8 mouse cellular contexts compared by ENCODE assay signal in the genomic region with DNA sequence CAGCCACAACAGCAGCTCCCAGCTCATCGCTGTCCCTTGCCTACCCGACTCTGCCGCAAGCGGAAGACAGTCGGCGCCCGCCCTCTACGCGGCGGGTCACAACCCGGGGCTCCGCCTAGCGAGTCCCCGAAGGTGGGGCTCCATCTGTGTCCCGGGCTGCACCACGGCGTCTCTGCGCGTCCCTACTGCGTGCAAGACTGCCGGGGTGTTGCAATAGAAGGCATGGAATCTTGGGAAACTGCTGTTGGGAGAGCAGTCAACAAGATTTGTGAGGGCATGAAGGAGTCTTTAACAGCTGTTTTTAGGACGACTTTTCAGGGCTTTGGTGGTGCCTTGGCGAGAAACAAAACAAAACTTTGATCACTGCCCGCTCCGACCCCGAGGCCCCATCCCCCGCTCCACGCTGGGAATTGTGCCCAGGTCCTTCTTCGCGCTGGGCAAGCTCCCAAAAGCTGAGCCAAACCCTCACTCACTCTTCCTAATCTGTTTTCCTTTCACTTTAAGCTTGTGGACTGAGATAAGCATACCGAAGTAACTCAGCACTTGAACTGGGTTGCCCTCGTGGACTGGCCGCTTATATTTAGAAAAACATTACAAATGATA. TPM values are rescaled to one million over a fixed set of nuclear protein-coding genes. Genes with fewer than 3 reads are reported as not detected.
A peak's percentile ranks its signal among the peaks of the same experiment; 100 is the strongest.
DNase-seq lines count a peak whose midpoint lies in the region; ATAC-seq and TF ChIP-seq lines count a peak whose summit lies in the region.

TSS of gene Dhrs7 (minus strand) at position 175 of the 603 bp plus-strand sequence.

- peak within 1 kb of the TSS; percentile 36 for H3K9ac ChIP-seq in ES-E14 (ENCODE audit: insufficient read depth, low read depth, low read length, poor library complexity, severe bottlenecking)
- H3K9ac ChIP-seq in forebrain, embryonic 16.5 days (replicated peaks; ENCODE audit: low read depth, low read length) = peak within 1 kb of the TSS; percentile 62
- peak within 1 kb of the TSS; percentile 67 for H3K9ac ChIP-seq in neural tube, embryonic 14.5 days (replicated peaks; ENCODE audit: low read depth, low read length)

- H3K27me3 ChIP-seq in forebrain, embryonic 16.5 days (replicated peaks; ENCODE audit: control insufficient read depth, insufficient read depth, low read length) = no peaks in the 10 kb centered on the region
- H3K27me3 ChIP-seq in neural tube, embryonic 14.5 days (ENCODE audit: control insufficient read depth, insufficient read depth, low read length) = no peaks in the 10 kb centered on the region

- ATAC-seq in forebrain, embryonic 16.5 days = peak; percentile 94
- peak; percentile 93 for ATAC-seq in neural tube, embryonic 14.5 days (ENCODE audit: low read depth)

- no peak within 1 kb of the TSS for H3K27ac ChIP-seq in ES-E14 (ENCODE audit: insufficient read depth, low read depth, low read length, poor library complexity, severe bottlenecking)
- H3K27ac ChIP-seq in forebrain, embryonic 16.5 days (ENCODE audit: low read length) = no peak within 1 kb of the TSS
- peak within 1 kb of the TSS; percentile 17; the same call in 1 of the 2 replicates for H3K27ac ChIP-seq in neural tube, embryonic 14.5 days (ENCODE audit: low read depth, low read length)

- WGBS in forebrain, embryonic 16.5 days = 1% methylated on average over 33 of the region's 33 CpGs
- WGBS in neural tube, embryonic 14.5 days = 2% methylated on average over 33 of the region's 33 CpGs

- intact Hi-C loops in heart, postnatal 25 days (cut with DNase I) = loop anchor here (5.0 kb wide), 2 partner anchors 97 to 128 kb away; partner anchors contain the start of gene Pcnx4

- in situ Hi-C loops in ES-E14 (cut with MboI; ENCODE audit: low sequenced_read_pairs in 2 of 2, unreplicated experiment in 2 of 2) = loop anchor here in 1 of 2 experiments (25.0 kb wide), 1 partner anchor 203 kb away; no protein-coding TSS in a partner anchor

- peak within 1 kb of the TSS; percentile 77 for H3K4me2 ChIP-seq in forebrain, embryonic 16.5 days (ENCODE audit: low read length)
- H3K4me2 ChIP-seq in neural tube, embryonic 14.5 days (ENCODE audit: low read depth, low read length) = peak within 1 kb of the TSS; percentile 94

- no peaks in the 10 kb centered on the region for H3K9me3 ChIP-seq in ES-E14 (ENCODE audit: control insufficient read depth, insufficient read depth, low read depth, low read length)
- H3K9me3 ChIP-seq in forebrain, embryonic 16.5 days (ENCODE audit: control insufficient read depth, low read length) = no peaks in the 10 kb centered on the region
- H3K9me3 ChIP-seq in neural tube, embryonic 14.5 days (ENCODE audit: control insufficient read depth, low read length) = no peaks in the 10 kb centered on the region

- H3K36me3 ChIP-seq in ES-E14 (ENCODE audit: control insufficient read depth, insufficient read depth, low read length, poor library complexity, severe bottlenecking) = no peaks in the 10 kb centered on the region
- H3K36me3 ChIP-seq in forebrain, embryonic 16.5 days (ENCODE audit: control insufficient read depth, insufficient read depth) = no peaks in the 10 kb centered on the region
- H3K36me3 ChIP-seq in neural tube, embryonic 14.5 days (ENCODE audit: control insufficient read depth, insufficient read depth, low read length) = no peaks in the 10 kb centered on the region

- peak; percentile 58 for DNase-seq in ES-E14 (ENCODE audit: low read depth, low spot score)
- peak; percentile 87 to 88 for DNase-seq in cerebellum, adult 18-20 months
- peak; percentile 91 for DNase-seq in heart, postnatal 25 days (ENCODE audit: low spot score)
- peak; percentile 67 to 77 for DNase-seq in layer of hippocampus, adult 18-20 months (ENCODE audit: low spot score in 2 of 2)
- peak; percentile 92 to 95 for DNase-seq in lung, adult 18-20 months
- DNase-seq in testis, postnatal 10 days (ENCODE audit: low spot score) = peak; percentile 91

- peak within 1 kb of the TSS; percentile 52 to 66 for H3K4me3 ChIP-seq in ES-E14 (ENCODE audit: insufficient read depth in 1 of 2, low read depth in 1 of 2, low read length in 2 of 2, poor library complexity in 1 of 2, severe bottlenecking in 1 of 2)
- H3K4me3 ChIP-seq in forebrain, embryonic 16.5 days (replicated peaks; ENCODE audit: low read length) = peak within 1 kb of the TSS; percentile 58
- H3K4me3 ChIP-seq in neural tube, embryonic 14.5 days (ENCODE audit: low read depth, low read length) = peak within 1 kb of the TSS; percentile 49

- peaks cover 0 to 5% of the 10 kb centered on the region in 2 experiments; a peak in 1 of 4 replicates for H3K4me1 ChIP-seq in ES-E14 (ENCODE audit: control insufficient read depth in 2 of 2, insufficient read depth in 2 of 2, low read length in 2 of 2, poor library complexity in 1 of 2)
- H3K4me1 ChIP-seq in forebrain, embryonic 16.5 days (replicated peaks; ENCODE audit: control insufficient read depth, insufficient read depth, low read length) = peaks cover 13% of the 10 kb centered on the region
- peaks cover 4% of the 10 kb centered on the region; the same call in 1 of the 2 replicates for H3K4me1 ChIP-seq in neural tube, embryonic 14.5 days (ENCODE audit: control insufficient read depth, insufficient read depth, low read length)

TF ChIP-seq in ES-E14, 5 proteins besides CTCF, POLR2A, EP300 and RAD21:
- TF ChIP-seq MAFK (IDR thresholded peaks at IDR 0.05; ENCODE audit: insufficient read depth, low read depth, low read length) (no peak), HCFC1 (IDR thresholded peaks at IDR 0.05; ENCODE audit: borderline replicate concordance, insufficient read depth, low read length) (peak; percentile 39; the same call in 1 of the 2 replicates)

RNA-seq across cellular contexts. Expression of gene Dhrs7, which starts in this region (rescaled TPM):
- total RNA-seq in ES-E14 (2012; rRNA removed) = 11.1 and 24.3 TPM in 2 replicates
- 7.9 and 11.2 TPM in 2 replicates for polyA plus RNA-seq in forebrain, embryonic 16.5 days (2015; fragmentation: Nextera tagmentation; extraction: Ambion mirVana)
- total RNA-seq in heart, postnatal 25 days (2021) = 10 to 100 TPM; 69.0 to 86.7 TPM
- total RNA-seq in layer of hippocampus, adult 18-20 months (2021) = 10 to 100 TPM; 45.9 to 49.9 TPM
- 20.3 and 20.5 TPM in 2 replicates for polyA plus RNA-seq in neural tube, embryonic 14.5 days (2014; fragmentation: Nextera tagmentation; extraction: Ambion mirVana)
